Mouse (Mus musculus): ENCODE measurements around the gene Chn2.

Chn2 gene

DNA sequence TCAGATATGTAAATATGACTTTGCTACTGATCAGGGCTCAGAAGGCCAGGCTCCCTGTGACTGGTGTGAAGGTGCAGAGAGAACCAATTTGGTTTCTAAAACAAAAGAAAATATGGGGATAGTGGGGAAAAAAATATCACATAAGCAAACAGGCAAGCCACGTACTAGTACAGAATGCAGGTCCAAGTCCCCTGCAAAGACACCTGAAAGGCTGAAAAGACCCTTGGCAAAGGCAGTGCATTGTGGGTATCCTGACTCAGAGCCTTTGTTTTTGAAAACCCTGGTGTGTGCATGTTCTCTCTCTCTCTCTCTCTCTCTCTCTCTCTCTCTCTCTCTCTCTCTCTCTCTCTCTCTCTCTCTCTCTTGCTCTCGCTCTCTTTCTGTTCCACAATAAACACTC lies 80.1 kb downstream of the Chn2 start:
- DNase-seq (ENCODE audit: low spot score), result no peak

DNA sequence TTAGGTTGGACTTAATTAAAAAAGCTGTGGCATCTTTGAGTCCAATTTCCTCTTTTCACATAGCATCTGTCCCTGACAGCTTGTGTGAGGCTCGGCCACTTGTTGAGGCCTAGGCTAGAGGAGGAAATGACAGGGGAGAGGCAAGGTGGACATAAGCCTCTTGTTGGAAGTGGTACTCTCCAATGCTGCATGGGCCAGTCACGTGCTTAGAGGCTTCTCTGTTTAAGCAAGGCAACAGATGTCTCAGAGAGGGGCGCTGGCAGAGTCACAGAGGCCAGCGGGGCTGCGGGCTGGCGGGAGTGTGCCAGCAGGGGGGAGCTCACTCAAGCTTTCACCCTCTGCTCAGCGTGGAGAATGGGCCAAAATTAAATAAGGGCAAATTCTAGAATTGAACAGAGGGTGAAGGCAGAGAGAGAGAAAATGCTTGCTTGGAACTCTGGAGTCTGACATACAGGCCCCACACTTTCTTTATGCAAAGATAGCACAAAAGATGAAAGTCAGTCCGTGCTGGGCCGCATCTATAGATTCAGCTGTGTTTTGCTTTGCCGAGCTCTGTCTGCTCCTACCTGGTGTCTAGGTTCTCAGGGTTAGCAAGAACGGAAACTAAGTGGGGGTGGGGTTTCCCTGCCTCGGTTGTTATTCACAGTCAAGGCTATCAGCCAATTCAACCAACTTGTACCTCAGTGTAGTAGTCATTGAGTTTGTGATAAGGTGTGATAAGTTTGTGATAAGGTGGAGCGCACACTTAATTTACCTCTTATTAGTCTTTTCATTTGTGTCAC lies 80.7 kb downstream of the Chn2 start:
- no peak for DNase-seq (ENCODE audit: low spot score)

DNA sequence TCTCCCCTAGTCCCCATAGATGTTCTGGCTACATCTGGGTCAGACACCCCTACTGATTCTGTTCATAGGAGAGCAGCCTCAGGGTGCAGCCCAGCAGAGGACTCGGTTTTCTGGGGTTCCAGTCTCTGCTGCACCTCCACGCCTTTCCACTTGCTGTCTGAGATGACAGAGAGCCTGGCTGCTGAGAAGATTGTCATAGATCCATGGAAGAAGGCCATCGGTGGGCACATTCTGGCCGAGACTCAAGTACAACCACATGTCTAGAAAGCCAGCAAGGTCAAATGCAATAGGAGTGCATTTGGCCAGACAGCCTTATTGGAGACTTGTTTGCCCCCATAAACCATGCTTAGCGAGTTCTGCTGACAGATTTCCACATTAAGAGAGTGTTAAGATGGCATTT lies 81.5 kb downstream of the Chn2 start:
- DNase-seq (ENCODE audit: low spot score), result no peak

- no peak for DNase-seq (ENCODE audit: low spot score)
These were observed 85.2 kb downstream of the Chn2 start for GRCm38 (mm10) chr6:54124519-54124918.

- DNase-seq (ENCODE audit: low spot score), result peak; percentile 17
These were observed 86.2 kb downstream of the Chn2 start for GRCm38 (mm10) chr6:54125536-54125935.

DNA sequence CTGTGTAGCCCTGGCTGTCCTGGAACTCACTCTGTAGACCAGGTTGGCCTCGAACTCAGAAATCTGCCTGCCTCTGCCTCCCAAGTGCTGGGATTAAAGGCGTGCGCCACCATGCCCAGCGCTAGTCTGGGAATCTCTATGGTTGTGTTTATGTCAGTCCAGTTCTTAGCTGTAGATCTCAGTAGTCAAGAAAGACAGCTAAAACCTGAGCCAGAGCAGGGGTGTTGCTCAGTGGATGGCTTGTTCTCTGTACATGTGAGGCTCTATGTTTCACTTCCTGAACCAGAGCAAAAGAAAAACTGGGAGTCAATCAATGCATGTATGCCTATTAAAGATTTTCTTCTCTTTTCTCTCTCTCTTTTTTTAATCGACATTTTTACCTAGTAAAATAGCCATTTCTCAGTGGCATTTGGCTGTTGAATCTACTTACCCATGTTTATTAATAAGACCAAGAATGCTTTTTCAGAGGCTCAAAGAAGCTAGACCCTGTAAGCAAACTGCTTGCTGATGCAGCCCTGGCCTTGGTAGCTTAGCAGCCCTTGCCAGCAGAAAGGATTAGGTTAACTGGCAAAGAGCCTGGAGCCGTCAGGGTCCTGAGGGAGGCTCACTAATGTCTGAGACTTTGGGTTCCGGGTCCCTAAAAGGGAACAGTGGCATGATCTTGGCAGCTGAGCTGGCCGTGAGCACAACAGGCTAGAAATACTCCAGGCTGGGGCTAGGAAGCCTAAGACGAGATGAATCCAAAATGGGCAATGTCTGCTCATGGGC lies 87.1 kb downstream of the Chn2 start:
- peak; percentile 11 for DNase-seq (ENCODE audit: low spot score)

DNA sequence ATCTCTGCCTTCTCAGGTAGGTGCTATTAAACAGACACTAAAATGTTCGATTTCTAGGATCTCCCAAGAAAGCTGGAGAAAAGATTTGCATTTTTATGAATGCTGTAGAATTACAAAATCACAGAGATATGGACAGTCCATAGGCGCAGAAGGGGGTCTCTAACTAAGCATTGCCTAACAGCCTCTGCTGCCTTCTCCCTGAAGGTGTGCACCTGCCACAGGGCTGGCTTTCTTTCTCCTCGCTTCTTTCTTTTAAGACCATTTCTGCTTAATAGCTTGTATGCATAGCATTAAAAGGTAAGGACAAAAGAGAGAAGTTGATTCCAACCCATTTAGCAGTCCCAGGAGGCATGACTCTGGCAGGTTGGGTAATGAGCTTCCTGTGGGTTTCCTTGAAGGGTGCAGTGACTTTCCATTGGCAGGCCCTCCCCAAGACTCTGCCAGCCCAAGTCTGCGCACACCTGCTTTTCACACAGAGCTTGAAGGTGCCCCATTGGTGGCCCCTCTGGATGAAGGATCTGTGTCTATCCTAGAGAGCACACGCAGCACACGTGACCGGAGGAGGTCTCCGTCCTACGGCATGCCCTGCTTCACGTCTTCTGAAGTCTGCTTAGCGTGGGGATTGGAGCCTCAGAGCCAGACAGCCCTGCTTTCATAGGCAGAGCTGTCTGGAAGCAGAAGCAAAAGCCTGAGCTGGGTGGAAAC lies 87.8 kb downstream of the Chn2 start:
- no peak for DNase-seq (ENCODE audit: low spot score)

DNA sequence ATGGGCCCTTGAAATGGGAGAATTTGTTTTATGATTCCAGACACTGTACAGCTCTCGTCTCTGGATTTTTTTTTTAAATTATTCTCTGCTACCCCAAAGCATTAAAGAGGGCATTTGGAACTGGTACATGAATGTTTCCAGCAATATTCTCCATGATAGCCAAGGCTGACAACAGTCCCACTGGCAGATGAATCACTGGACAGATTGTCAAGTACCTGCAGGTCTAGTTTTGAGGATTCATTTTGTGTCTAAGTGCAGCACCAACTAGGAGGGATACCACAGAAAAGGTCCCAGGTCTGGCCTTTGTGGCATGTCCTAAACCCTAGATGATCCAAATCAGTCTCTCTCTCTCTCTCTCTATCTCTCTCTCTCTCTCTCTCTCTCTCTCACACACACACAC lies 89.3 kb downstream of the Chn2 start:
- no peak for DNase-seq (ENCODE audit: low spot score)

DNA sequence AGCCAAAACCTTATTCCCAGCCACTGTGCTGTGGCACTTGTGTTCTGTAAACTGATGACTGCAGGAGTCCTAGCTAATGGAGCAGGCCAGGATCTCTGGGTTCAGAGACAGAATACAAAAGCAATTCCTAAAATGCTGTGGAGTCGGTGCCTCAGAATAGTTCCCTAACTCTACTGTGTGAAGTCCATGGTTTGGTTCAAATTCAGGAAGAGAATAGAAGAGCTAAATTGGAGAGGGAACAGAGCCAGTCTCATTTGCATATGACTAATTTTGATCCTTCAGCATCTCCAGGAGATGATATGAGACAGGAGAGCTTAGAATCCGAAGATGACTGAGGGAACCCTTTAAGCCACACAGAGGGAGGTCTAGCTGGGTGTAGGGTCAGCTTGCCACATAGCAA lies 90.2 kb downstream of the Chn2 start:
- DNase-seq (ENCODE audit: low spot score), result no peak

GRCm38 (mm10) chr6:54130881-54131280 lies 91.5 kb downstream of the Chn2 start:
- DNase-seq (ENCODE audit: low spot score), result no peak

DNA sequence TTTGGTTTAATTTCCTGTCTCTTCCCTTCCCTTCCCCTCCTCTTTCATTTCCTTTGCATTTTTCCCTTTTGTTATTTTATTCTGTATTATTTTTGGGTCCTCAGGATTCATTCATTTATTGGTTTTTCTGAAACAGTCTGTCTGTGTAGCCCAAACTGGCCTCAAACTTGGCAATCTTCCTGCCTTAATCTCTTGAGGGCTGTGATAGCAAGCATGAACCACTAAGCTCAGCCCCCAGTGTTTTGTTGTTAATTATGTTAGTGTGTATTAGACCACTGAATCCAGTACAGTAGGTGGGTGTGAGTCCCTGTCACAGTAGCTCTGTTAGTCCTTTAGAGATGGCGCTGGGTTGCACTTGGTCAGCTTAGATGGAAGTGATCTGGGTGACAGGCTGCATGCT lies 93.2 kb downstream of the Chn2 start:
- no peak for DNase-seq (ENCODE audit: low spot score)

GRCm38 (mm10) chr6:54133231-54133630 lies 93.9 kb downstream of the Chn2 start:
- no peak for DNase-seq (ENCODE audit: low spot score)

GRCm38 (mm10) chr6:54138157-54138556 lies 98.8 kb downstream of the Chn2 start:
- DNase-seq (ENCODE audit: low spot score), result no peak

DNA sequence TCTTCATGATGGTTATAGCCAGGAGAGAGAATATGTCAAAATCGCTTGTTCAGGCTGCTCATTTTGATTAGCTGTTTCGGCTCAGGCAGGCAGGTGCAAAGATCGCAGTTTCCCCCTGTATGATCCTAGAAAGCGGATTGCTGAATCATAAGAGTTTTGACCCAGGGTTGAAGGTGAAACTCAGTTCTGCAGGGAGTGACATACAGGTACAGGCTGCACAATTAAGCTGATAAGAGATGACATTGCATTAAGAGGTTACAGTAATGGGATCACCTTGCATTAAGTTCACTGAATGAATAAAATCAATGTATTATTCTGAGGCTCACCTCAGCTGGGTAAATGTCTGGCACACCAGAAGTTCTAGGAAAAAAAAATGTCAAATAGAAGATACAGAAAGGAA lies 101.1 kb downstream of the Chn2 start:
- DNase-seq (ENCODE audit: low spot score), result no peak

GRCm38 (mm10) chr6:54141165-54141564 lies 101.8 kb downstream of the Chn2 start:
- DNase-seq (ENCODE audit: low spot score), result no peak

DNA sequence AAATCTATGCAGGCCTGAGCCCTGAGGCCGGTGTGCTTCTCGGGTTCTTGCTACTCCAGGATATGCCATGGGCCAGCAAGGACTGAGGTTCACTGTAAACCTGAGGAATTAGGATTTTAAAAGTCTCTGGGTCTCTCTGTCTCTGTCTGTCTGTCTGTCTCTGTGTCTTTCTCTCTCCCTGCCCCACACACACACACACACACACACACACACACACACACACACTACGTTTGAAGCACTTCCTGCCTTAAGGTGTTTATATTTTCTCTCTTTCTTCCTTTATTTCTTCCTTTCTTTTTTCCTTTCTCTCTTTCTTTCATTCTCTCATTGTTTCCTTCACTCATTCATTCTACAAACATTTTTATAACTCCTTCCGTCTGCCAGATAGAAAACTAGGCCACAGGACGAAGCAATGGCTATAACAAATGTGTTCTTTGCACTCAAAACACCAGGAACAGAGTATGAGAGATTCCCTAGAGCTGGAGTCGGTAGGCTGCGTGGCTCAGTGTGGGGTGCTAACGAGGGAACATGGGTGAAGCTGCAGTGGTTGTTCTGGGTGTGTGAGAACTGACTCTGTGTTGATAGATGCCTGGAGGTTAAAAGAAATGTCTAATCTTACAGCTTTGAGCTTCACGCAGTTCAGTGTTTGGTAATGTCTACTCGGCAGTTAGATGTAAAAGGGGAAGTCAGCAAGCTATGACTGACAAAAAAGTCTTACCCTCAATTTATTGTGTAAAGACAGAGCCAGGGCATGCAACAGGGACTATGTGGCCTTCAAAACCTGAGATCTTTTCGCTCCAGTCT lies 103.7 kb downstream of the Chn2 start:
- no peak for DNase-seq (ENCODE audit: low spot score)

DNA sequence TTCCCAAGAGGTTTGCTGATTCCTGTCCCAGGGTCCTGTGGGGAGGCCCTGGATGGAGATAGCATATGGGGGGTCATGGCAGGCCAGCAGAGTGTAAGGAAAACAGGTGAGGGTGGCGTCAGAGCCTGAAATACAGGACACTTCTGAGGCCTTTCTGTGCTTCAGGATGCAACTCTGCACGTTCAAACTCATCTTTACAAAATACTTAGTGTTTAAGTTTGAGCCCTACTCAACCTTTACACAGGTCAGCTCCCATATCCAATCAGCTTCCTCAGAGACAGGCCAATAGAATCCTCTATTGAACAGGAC lies 104.3 kb downstream of the Chn2 start:
- no peak for DNase-seq (ENCODE audit: low spot score)

DNA sequence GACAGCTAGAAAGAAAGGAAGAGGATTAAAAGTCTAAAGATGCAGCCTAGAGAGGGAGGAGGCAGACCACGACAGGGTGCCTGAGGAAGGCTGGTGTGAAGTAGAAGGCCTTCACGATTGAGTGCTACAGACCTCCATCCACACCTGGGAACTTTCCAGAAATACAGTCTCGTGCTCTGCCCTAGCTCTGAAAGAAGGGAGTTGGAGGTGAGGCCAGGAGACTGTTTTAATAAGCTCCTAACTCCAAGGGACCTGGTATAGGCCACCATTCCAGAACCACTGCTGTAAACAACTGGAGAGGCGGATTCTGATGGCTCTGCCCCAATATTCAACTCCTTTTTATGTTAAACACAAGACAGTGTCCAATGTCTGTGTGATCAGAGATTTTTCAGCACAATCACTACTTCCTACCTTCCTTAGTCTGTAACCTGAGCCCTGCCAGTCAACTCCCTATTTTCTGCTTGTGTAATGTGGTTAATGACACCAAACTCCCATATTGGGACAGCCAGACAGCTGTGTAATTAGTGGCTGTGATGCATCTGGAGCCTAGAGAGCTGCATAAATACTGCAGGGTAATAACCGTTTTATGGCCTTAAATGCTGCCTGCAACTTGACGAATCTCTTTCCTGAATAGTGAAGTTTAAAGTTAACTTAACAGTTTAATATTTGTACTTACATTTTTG lies 109.6 kb downstream of the Chn2 start:
- no peak for DNase-seq (ENCODE audit: low spot score)

DNA sequence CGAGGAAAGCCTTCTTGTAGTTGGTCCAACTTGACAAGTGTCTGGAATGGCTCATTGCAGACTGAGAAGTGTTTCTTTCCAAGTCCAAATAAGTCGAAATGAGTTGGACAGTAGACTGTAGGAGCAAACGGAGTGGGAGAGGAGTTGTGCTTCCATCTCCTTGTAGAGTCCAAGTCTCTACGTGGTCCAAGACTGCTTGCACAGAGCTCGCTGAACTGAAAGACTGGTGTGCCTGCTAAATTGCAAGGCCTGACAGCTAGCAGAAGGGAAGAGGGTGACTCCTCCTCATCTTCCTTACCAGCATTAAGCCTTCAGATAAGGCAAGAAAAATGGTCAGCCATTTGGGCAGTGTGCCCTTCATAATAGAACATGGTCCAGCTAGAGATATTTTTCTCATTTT lies 111.5 kb downstream of the Chn2 start:
- DNase-seq (ENCODE audit: low spot score), result no peak

DNA sequence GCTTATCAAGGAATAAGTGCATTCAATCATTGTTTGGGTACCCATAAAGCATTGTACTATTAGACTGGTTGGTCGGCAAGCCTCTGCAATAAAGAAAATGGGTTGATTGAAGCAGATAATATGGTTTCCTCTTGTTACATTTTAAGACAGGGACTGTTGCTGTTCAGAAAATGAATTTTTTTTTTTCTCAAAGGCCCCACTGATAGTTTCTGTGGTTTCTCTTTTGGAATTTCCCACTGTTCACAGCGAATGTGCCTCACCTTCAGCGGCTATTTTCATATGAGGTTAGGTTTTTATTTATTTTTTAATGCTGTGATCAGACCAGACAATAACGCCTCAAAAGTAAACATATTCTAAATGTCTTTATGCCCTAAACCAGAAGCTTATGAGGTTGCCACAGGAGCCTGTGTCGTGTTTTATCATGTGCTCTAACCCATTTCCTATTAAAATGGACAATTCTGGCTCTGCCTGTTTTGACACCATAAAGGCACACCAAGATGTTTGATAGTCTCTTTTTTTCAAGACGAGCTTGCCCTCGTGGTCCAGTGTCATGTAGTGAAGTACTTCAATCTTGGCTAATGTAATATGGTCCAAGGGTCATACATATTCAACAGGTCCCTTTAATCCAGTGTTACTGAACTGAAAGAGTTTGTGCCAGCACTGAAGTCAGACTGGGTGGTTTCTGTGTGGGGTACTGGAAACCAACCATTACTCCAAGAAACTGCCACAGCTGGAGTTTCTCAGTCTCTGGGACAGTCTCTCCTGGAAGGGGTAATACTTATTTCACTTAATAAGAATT lies 112.3 kb downstream of the Chn2 start:
- no peak for DNase-seq (ENCODE audit: low spot score)

DNA sequence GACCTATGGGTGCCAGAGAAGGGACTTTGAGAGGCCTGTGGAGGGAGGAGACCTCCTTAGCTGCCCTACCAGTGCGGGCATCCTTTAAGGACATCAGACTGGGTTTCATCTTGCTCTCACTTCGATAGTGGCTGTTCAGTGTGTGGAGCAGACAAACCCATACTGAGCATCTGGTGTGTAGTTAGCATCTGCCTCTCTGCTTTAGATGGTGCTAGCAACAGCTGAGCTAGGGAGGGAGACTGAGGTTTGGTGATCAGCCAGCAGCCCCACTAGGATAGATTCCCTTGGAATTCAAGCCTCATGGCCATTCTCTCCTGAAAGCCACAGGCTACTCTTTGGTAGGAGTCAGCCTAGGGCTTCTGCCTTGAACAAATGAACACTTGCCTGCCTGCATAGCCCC lies 117.7 kb downstream of the Chn2 start:
- DNase-seq (ENCODE audit: low spot score), result no peak
